Comparison of ENCODE assay signal across 17 mouse cellular contexts in the genomic region with DNA sequence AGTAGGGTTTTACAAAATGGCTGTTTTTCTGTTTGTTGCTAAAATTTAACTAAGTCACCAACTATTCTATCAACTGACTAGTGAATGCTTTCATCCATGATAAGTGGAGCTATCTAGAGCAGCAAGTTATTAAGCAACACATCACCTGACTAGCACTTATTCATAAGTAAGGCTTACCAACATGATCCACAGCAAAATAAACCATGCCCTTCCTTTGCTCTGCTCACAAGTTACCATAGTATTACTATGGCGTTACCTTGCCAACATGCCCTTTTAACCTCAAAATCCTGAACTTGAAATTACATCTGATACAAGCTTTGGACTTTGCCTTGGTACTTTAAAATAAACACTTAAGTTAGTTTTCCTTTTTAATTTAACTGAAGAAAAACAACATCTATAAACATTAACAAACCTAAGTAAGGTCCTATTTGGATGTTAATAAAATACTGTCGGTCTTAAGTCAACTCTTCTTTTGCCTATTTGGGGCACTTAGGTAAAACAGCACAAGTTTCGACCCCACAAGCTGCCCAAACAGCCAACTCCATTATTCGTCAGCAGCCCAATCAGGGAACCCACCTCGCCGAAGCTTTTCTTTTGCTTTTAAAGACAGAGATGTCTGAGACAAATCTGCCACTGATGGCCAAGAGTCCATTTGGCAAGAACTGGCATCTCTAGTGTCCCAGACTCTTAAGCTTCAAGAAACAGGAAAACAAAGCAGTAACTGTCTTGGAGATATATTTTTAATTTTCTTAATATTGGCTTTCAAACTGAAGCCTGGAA.
A peak's percentile ranks its signal among the peaks of the same experiment; 100 is the strongest.
DNase-seq lines count a peak whose midpoint lies in the region.
"Had no signal": no experiment of that assay in that cellular context is flagged by ENCODE, and none has a peak within 500 bp of the region (broad histone marks: within the 10 kb centered on the region; RNA-seq: fewer than 3 reads in every experiment).

No protein-coding gene starts in this region.

- peak; percentile 55 for DNase-seq in kidney, adult 18-20 months
- DNase-seq in kidney, postnatal 10 days, result no peak
- peak; percentile 83 for DNase-seq in kidney, adult 9 months
- DNase-seq in kidney, postnatal 4 days, result no peak
- peak; percentile 36 for DNase-seq in kidney, postnatal 14 days
- DNase-seq in frontal cortex, postnatal 14 days (ENCODE audit: low spot score in 2 of 2), result no peak
- no peak for DNase-seq in frontal cortex, postnatal 10 days (ENCODE audit: low spot score in 2 of 2)
- DNase-seq: adrenal gland, postnatal 10 days; adrenal gland, postnatal 36 days; B cell, adult 2 months; cerebellum, adult 18-20 months; cerebellum, adult 9-10 months; cerebellum, postnatal 14 days; gastrocnemius, postnatal 25 days; heart, adult 18-20 months; heart, postnatal 10 days; heart, postnatal 36 days had no signal

Comparison
In these comparisons a context has a peak if more than half of its experiments do, and no peak if none do; other contexts are left out.
1. DNase-seq: peak in kidney, adult 18-20 months (single experiment), kidney, adult 9 months (single experiment) and kidney, postnatal 14 days (single experiment); none in kidney, postnatal 10 days (single experiment), kidney, postnatal 4 days (0 of 2), frontal cortex, postnatal 14 days (0 of 2) and frontal cortex, postnatal 10 days (0 of 2).